ENCODE assay signal across 33 mouse cellular contexts in the genomic region with DNA sequence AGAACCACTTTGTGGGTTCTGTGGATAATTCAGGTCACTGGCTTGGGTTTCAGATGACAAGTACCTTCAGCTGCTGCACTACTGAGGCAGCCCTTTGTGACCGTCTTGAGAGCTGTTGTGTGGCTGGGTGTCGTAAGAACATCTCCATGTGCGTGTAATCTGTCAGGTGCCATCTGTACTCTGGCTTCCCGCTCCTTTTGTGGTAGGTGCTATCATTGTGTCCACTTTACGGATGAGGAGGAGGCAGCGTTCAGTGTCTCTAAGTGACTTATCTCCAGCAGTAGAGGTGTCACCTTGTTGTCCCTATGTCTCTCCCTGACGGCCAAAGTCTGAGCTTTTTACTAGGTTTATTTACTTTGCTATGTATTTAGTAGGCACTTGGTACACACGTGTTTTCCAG. TPM values are rescaled to one million over a fixed set of nuclear protein-coding genes. Genes with fewer than 3 reads are reported as not detected.
DNase-seq lines count a peak whose midpoint lies in the region; ATAC-seq and TF ChIP-seq lines count a peak whose summit lies in the region.
"Had no signal": no experiment of that assay in that cellular context is flagged by ENCODE, and none has a peak within 500 bp of the region (broad histone marks: within the 10 kb centered on the region; RNA-seq: fewer than 3 reads in every experiment).

No protein-coding gene starts in this region.

- peak overlapping the region; percentile 63; the same call in 1 of the 2 replicates for H3K27ac ChIP-seq in heart, embryonic 10.5 days
- peak overlapping the region; percentile 92 for H3K27ac ChIP-seq in intestine, postnatal 0 days (ENCODE audit: low read depth, low read length)
- peak overlapping the region; percentile 39 for H3K27ac ChIP-seq in liver, embryonic 16.5 days (ENCODE audit: low read length)
- no peak overlapping the region for H3K27ac ChIP-seq in layer of hippocampus, adult 2 months
- H3K27ac ChIP-seq: forebrain, embryonic 12.5 days; heart, adult 2 months; midbrain, embryonic 15.5 days; neural tube, embryonic 13.5 days had no signal

- H3K36me3 ChIP-seq in heart, embryonic 10.5 days: no peaks in the 10 kb centered on the region
- H3K36me3 ChIP-seq in intestine, postnatal 0 days (ENCODE audit: control insufficient read depth, insufficient read depth): no peaks in the 10 kb centered on the region; the same call in 1 of the 2 replicates
- no peaks in the 10 kb centered on the region for H3K36me3 ChIP-seq in liver, embryonic 16.5 days (ENCODE audit: control insufficient read depth, insufficient read depth)
- H3K36me3 ChIP-seq: forebrain, embryonic 12.5 days; midbrain, embryonic 15.5 days; neural tube, embryonic 13.5 days had no signal

- H3K4me2 ChIP-seq in intestine, postnatal 0 days (replicated peaks; ENCODE audit: low read depth): peak overlapping the region; percentile 21; the same call in 1 of the 2 replicates
- no peak overlapping the region; the same call in 1 of the 2 replicates for H3K4me2 ChIP-seq in liver, embryonic 16.5 days (ENCODE audit: low read depth, low read length)
- H3K4me2 ChIP-seq: forebrain, embryonic 12.5 days; midbrain, embryonic 15.5 days; neural tube, embryonic 13.5 days had no signal

- peaks cover 56% of the 10 kb centered on the region for H3K4me1 ChIP-seq in heart, embryonic 10.5 days
- peaks cover 17% of the 10 kb centered on the region for H3K4me1 ChIP-seq in intestine, postnatal 0 days (replicated peaks; ENCODE audit: control insufficient read depth, insufficient read depth, low read length)
- peaks cover 63% of the 10 kb centered on the region for H3K4me1 ChIP-seq in liver, embryonic 16.5 days (ENCODE audit: control insufficient read depth, low read depth, low read length)

- H3K9ac ChIP-seq in intestine, postnatal 0 days (ENCODE audit: low read depth, low read length): no peak overlapping the region
- no peak overlapping the region for H3K9ac ChIP-seq in liver, embryonic 16.5 days (ENCODE audit: low read depth, low read length)
- H3K9ac ChIP-seq: forebrain, embryonic 12.5 days; midbrain, embryonic 15.5 days; neural tube, embryonic 13.5 days had no signal

- no peak for DNase-seq in heart, embryonic 10.5 days (ENCODE audit: low spot score)
- no peak for DNase-seq in heart, postnatal 25 days (ENCODE audit: low spot score)
- DNase-seq in 416B (ENCODE audit: low read depth): peak; percentile 53
- no peak for DNase-seq in ovary, postnatal 10 days (ENCODE audit: low spot score)
- no peak for DNase-seq in layer of hippocampus, adult 2 months (ENCODE audit: low spot score in 2 of 2)
- no peak for DNase-seq in spleen, postnatal 4 days (ENCODE audit: low spot score in 2 of 2)
- DNase-seq: adrenal gland, postnatal 36 days; cerebellum, adult 11 months; cerebellum, postnatal 10 days; gastrocnemius, postnatal 36 days; heart, adult 2 months; heart, postnatal 36 days; kidney, adult 11 months; left cerebral cortex, postnatal 4 days; lung, adult 18-20 months; lung, postnatal 10 days; right cerebral cortex, adult 18-20 months; right cerebral cortex, postnatal 4 days; thymus, postnatal 36 days had no signal

- H3K9me3 ChIP-seq in heart, embryonic 10.5 days: no peaks in the 10 kb centered on the region
- H3K9me3 ChIP-seq in intestine, postnatal 0 days (ENCODE audit: control insufficient read depth): no peaks in the 10 kb centered on the region
- H3K9me3 ChIP-seq in liver, embryonic 16.5 days (replicated peaks; ENCODE audit: control insufficient read depth, low read length): no peaks in the 10 kb centered on the region
- H3K9me3 ChIP-seq: forebrain, embryonic 12.5 days; midbrain, embryonic 15.5 days; neural tube, embryonic 13.5 days had no signal

- H3K4me3 ChIP-seq in heart, embryonic 10.5 days: no peak overlapping the region
- no peak overlapping the region for H3K4me3 ChIP-seq in intestine, postnatal 0 days (ENCODE audit: low read depth, low read length)
- no peak overlapping the region for H3K4me3 ChIP-seq in liver, embryonic 16.5 days (ENCODE audit: low read depth, low read length)
- H3K4me3 ChIP-seq in layer of hippocampus, adult 2 months: no peak overlapping the region
- H3K4me3 ChIP-seq: forebrain, embryonic 12.5 days; heart, adult 2 months; midbrain, embryonic 15.5 days; myocyte; neural tube, embryonic 13.5 days had no signal

- intact Hi-C loops in heart, postnatal 25 days (cut with DNase I): no loop called here

- no peaks in the 10 kb centered on the region for H3K27me3 ChIP-seq in heart, embryonic 10.5 days (ENCODE audit: insufficient read depth, poor library complexity, severe bottlenecking)
- no peaks in the 10 kb centered on the region for H3K27me3 ChIP-seq in intestine, postnatal 0 days (replicated peaks; ENCODE audit: control insufficient read depth, insufficient read depth, low read length)
- H3K27me3 ChIP-seq in liver, embryonic 16.5 days (ENCODE audit: control insufficient read depth, insufficient read depth, low read depth, low read length): no peaks in the 10 kb centered on the region
- H3K27me3 ChIP-seq: midbrain, embryonic 15.5 days; neural tube, embryonic 13.5 days had no signal

- WGBS in heart, embryonic 10.5 days: 61% methylated on average over 8 of the region's 8 CpGs
- 38% methylated on average over 8 of the region's 8 CpGs for WGBS in intestine, postnatal 0 days
- WGBS in liver, embryonic 16.5 days (ENCODE audit: insufficient replicate concordance): 15% methylated on average over 8 of the region's 8 CpGs

- ATAC-seq in intestine, postnatal 0 days: no peak
- ATAC-seq in liver, embryonic 16.5 days (ENCODE audit: low read depth): peak; percentile 12; the same call in 1 of the 2 replicates
- ATAC-seq: CD4-positive, CD25-positive, alpha-beta regulatory T cell, adult 4 months; hindbrain, embryonic 16.5 days; midbrain, embryonic 15.5 days had no signal

- TF ChIP-seq CTCF in intestine, postnatal 0 days (IDR thresholded peaks at IDR 0.05; ENCODE audit: low read depth): no peak
- TF ChIP-seq CTCF in layer of hippocampus, adult 2 months (conservative IDR thresholded peaks at IDR 0.05): no peak

RNA-seq across cellular contexts. Expression of a gene that starts 7.3 kb away (rescaled TPM):
- 95.5 and 153 TPM in 2 replicates for polyA plus RNA-seq in heart, embryonic 10.5 days (2016; fragmentation: Nextera tagmentation; extraction: Ambion mirVana)
- 100 to 1,000 TPM; 273 to 280 TPM for total RNA-seq in heart, postnatal 25 days (2021)
- polyA plus RNA-seq in intestine, postnatal 0 days (2015; fragmentation: Nextera tagmentation; extraction: Ambion mirVana): 25.4 and 30.7 TPM in 2 replicates
- polyA plus RNA-seq in liver, embryonic 16.5 days (2015; fragmentation: Nextera tagmentation; extraction: Ambion mirVana): 15.4 and 16.0 TPM in 2 replicates
- total RNA-seq in layer of hippocampus, adult 2 months (2021): 100 to 1,000 TPM; 137 to 156 TPM

RNA-seq across cellular contexts. Expression of a gene that starts 17.2 kb away (rescaled TPM):
- 1.1 and 1.6 TPM in 2 replicates for polyA plus RNA-seq in heart, embryonic 10.5 days (2016; fragmentation: Nextera tagmentation; extraction: Ambion mirVana)
- total RNA-seq in heart, postnatal 25 days (2021): not detected
- 0.53 and 0.72 TPM in 2 replicates for polyA plus RNA-seq in intestine, postnatal 0 days (2015; fragmentation: Nextera tagmentation; extraction: Ambion mirVana)
- polyA plus RNA-seq in liver, embryonic 16.5 days (2015; fragmentation: Nextera tagmentation; extraction: Ambion mirVana): 0.51 and 0.81 TPM in 2 replicates
- not detected for total RNA-seq in layer of hippocampus, adult 2 months (2021)
- total RNA-seq: adrenal gland, postnatal 36 days; gastrocnemius, postnatal 36 days; heart, adult 2 months; heart, postnatal 36 days; layer of hippocampus, postnatal 10 days; left cerebral cortex, adult 8-10 months; left cerebral cortex, postnatal 4 days had no signal
- polyA plus RNA-seq: heart, adult 2 months; testis, adult 2 months had no signal

RNA-seq across cellular contexts. Expression of a gene that starts 45.3 kb away (rescaled TPM):
- polyA plus RNA-seq in heart, embryonic 10.5 days (2016; fragmentation: Nextera tagmentation; extraction: Ambion mirVana): 0.18 TPM in 1 of 2 replicates, not detected in the other
- not detected for total RNA-seq in heart, postnatal 25 days (2021)
- polyA plus RNA-seq in intestine, postnatal 0 days (2015; fragmentation: Nextera tagmentation; extraction: Ambion mirVana): not detected in 2 replicates
- not detected in 2 replicates for polyA plus RNA-seq in liver, embryonic 16.5 days (2015; fragmentation: Nextera tagmentation; extraction: Ambion mirVana)
- total RNA-seq in layer of hippocampus, adult 2 months (2021): not detected
- total RNA-seq: adrenal gland, postnatal 36 days; gastrocnemius, postnatal 36 days; heart, adult 2 months; heart, postnatal 36 days; left cerebral cortex, adult 8-10 months had no signal
- polyA plus RNA-seq: CD4-positive, CD25-positive, alpha-beta regulatory T cell, adult 4 months; heart, adult 2 months; heart, embryonic 14.5 days; kidney, embryonic 16.5 days; large intestine, adult 2 months; myocyte; testis, adult 2 months had no signal
